Mouse (Mus musculus): Measurements from ENCODE around the gene Cecr2. TPM values are rescaled to one million over a fixed set of nuclear protein-coding genes. Genes with fewer than 3 reads are reported as not detected.
"Not testable (repeated sequence)": the region's sequence is repeated elsewhere in the genome, so short reads cannot be mapped to it uniquely, and the experiment has no call there.

The Cecr2 gene
- polyA plus RNA-seq, 1 experiment: 7.6 TPM

DNA sequence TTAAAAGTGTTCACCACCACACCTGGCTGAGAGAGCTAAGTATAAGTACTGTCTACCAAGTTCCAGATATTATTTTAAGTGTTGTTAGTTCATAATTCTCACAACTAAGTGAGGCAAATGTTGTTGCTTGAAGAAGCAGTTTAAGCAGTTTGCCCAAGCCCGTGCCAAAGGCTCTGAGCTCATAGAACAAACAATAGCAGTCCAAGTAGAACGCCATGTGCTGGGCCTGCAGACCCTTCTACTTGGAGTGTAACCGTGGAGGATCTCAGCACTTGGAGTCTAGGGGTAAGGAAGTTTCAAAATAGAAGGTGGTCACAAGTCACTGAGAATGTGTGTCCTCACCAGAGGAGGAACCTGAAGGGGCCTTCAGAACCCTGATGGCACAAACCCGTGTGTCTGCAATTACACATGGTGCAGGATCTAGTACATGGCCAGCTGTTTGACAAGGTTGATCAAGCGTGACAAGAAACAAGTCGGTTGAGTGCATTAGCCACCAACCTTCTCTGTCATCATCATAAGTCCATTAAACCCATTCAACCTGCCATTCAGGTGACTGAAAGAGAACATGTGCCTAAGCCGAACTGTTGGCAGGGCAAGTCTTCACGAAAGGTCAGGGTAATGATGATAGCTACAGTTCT lies 30.7 kb upstream of the Cecr2 start:
- Histone ChIP-seq H3K4me3 (replicated peaks; ENCODE audit: insufficient read depth, low read depth, low read length) (no peak overlapping the region), H3K4me1 (ENCODE audit: control insufficient read depth, insufficient read depth, low read length) (no peaks in the 10 kb centered on the region), H3K27ac (ENCODE audit: insufficient read depth, low read length) (no peak overlapping the region), H3K27me3 (ENCODE audit: control insufficient read depth, insufficient read depth, low read length) (no peaks in the 10 kb centered on the region; the same call in 1 of the 2 replicates)
- DNase-seq: no peak
- 81% methylated on average over 8 of the region's 8 CpGs for WGBS
- TF ChIP-seq CTCF (IDR thresholded peaks at IDR 0.05; ENCODE audit: borderline replicate concordance, insufficient read depth, low read depth, low read length) (no peak), POLR2A (IDR thresholded peaks at IDR 0.05; ENCODE audit: borderline replicate concordance, insufficient read depth, low read length) (no peak)

DNA sequence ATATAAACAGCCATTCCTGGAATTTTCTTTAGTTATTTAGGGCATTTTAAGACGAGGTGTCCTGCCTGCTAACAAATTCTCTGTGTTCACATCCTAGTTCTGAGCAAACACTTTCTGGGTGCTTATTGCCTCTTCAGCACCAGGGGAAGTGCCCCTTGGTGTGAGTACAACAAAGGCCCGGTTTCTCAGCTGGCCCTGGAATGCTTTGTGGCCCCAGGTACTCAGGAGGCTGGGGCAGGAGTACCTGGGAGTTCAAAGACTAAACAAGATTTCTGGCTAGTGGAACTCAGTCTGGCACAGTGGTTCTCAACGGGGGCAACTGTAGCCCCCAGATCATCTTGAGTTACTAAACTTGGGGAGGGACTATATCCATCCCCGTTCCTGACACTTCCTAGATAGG lies 26.6 kb upstream of the Cecr2 start:
- no peak for DNase-seq
- Histone ChIP-seq H3K27ac (ENCODE audit: insufficient read depth, low read length) (no peak overlapping the region), H3K4me1 (ENCODE audit: control insufficient read depth, insufficient read depth, low read length) (no peaks in the 10 kb centered on the region), H3K4me3 (replicated peaks; ENCODE audit: insufficient read depth, low read depth, low read length) (no peak overlapping the region), H3K27me3 (ENCODE audit: control insufficient read depth, insufficient read depth, low read length) (no peaks in the 10 kb centered on the region; the same call in 1 of the 2 replicates)
- TF ChIP-seq POLR2A (IDR thresholded peaks at IDR 0.05; ENCODE audit: borderline replicate concordance, insufficient read depth, low read length) (no peak), CTCF (IDR thresholded peaks at IDR 0.05; ENCODE audit: borderline replicate concordance, insufficient read depth, low read depth, low read length) (no peak)
- WGBS: 47% methylated on average over 4 of the region's 4 CpGs

- DNase-seq: no peak
- TF ChIP-seq POLR2A (IDR thresholded peaks at IDR 0.05; ENCODE audit: borderline replicate concordance, insufficient read depth, low read length) (no peak), CTCF (IDR thresholded peaks at IDR 0.05; ENCODE audit: borderline replicate concordance, insufficient read depth, low read depth, low read length) (no peak)
- Histone ChIP-seq H3K4me1 (ENCODE audit: control insufficient read depth, insufficient read depth, low read length) (no peaks in the 10 kb centered on the region), H3K27ac (ENCODE audit: insufficient read depth, low read length) (no peak overlapping the region), H3K4me3 (replicated peaks; ENCODE audit: insufficient read depth, low read depth, low read length) (no peak overlapping the region), H3K27me3 (ENCODE audit: control insufficient read depth, insufficient read depth, low read length) (no peaks in the 10 kb centered on the region; the same call in 1 of the 2 replicates)
- 83% methylated on average over 11 of the region's 11 CpGs for WGBS
Measured at GRCm38 (mm10) chr6:120641866-120642378, 24.2 kb upstream of the Cecr2 start.

GRCm38 (mm10) chr6:120643776-120644175 lies 22.4 kb upstream of the Cecr2 start:
- DNase-seq: no peak
- Histone ChIP-seq H3K4me3 (replicated peaks; ENCODE audit: insufficient read depth, low read depth, low read length) (no peak overlapping the region), H3K27ac (ENCODE audit: insufficient read depth, low read length) (no peak overlapping the region), H3K4me1 (ENCODE audit: control insufficient read depth, insufficient read depth, low read length) (no peaks in the 10 kb centered on the region), H3K27me3 (ENCODE audit: control insufficient read depth, insufficient read depth, low read length) (no peaks in the 10 kb centered on the region)
- 74% methylated on average over 7 of the region's 7 CpGs for WGBS
- no peak for TF ChIP-seq POLR2A (IDR thresholded peaks at IDR 0.05; ENCODE audit: borderline replicate concordance, insufficient read depth, low read length)
- no peak for TF ChIP-seq CTCF (IDR thresholded peaks at IDR 0.05; ENCODE audit: borderline replicate concordance, insufficient read depth, low read depth, low read length)

- no peak for DNase-seq
- WGBS: 57% methylated on average over 23 of the region's 23 CpGs
- Histone ChIP-seq H3K27ac (ENCODE audit: insufficient read depth, low read length) (no peak overlapping the region), H3K4me3 (replicated peaks; ENCODE audit: insufficient read depth, low read depth, low read length) (no peak overlapping the region), H3K27me3 (ENCODE audit: control insufficient read depth, insufficient read depth, low read length) (no peaks in the 10 kb centered on the region), H3K4me1 (ENCODE audit: control insufficient read depth, insufficient read depth, low read length) (no peaks in the 10 kb centered on the region)
- TF ChIP-seq POLR2A (IDR thresholded peaks at IDR 0.05; ENCODE audit: borderline replicate concordance, insufficient read depth, low read length) (no peak), CTCF (IDR thresholded peaks at IDR 0.05; ENCODE audit: borderline replicate concordance, insufficient read depth, low read depth, low read length) (no peak)
Measured at GRCm38 (mm10) chr6:120644346-120645299, 21.5 kb upstream of the Cecr2 start.

DNA sequence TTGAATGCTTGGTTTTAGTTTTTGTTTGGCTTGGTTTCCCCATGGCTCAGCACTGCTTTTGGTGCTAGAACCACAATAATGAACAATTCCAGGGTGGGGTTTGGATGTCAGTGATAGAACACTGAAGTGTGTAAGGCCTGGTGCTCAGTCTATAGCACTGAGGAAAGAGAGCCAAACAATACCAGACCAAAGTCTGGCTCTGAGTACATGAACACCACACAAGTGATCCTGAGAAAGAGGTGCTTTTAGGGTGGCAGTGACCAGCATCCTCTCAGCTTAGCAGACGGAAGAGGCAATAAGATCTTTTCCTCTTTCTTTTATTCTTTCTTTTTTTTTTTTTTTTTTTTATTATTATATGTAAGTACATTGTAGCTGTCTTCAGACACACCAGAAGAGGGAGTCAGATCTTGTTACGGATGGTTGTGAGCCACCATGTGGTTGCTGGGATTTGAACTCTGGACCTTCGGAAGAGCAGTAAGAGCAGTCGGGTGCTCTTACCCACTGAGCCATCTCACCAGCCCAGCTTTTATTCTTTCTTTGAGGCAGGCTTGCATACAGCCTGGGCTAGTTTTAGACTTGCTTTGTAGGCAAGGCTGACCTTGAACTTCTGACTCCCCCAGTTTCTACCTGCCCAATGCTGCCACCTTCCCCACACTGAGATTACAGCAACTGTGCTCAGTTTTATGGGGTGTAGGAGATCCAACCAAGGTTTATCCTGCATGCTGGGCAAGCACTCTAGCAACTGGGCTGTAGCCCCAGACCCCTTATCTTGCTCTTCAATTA lies 18.7 kb upstream of the Cecr2 start:
- H3K27ac ChIP-seq (ENCODE audit: insufficient read depth, low read length); DNase-seq; H3K4me3 ChIP-seq (replicated peaks; ENCODE audit: insufficient read depth, low read depth, low read length); H3K27me3 ChIP-seq (ENCODE audit: control insufficient read depth, insufficient read depth, low read length); H3K4me1 ChIP-seq (ENCODE audit: control insufficient read depth, insufficient read depth, low read length): not testable (repeated sequence)
- WGBS: 97% methylated on average over 3 of the region's 4 CpGs

- H3K27me3 ChIP-seq (ENCODE audit: control insufficient read depth, insufficient read depth, low read length): no peaks in the 10 kb centered on the region
- WGBS: 53% methylated on average over 5 of the region's 5 CpGs
- H3K27ac ChIP-seq (ENCODE audit: insufficient read depth, low read length): no peak overlapping the region
- no peaks in the 10 kb centered on the region for H3K4me1 ChIP-seq (ENCODE audit: control insufficient read depth, insufficient read depth, low read length)
- no peak overlapping the region for H3K4me3 ChIP-seq (replicated peaks; ENCODE audit: insufficient read depth, low read depth, low read length)
- no peak for DNase-seq
- no peak for TF ChIP-seq CTCF (IDR thresholded peaks at IDR 0.05; ENCODE audit: borderline replicate concordance, insufficient read depth, low read depth, low read length)
- TF ChIP-seq POLR2A (IDR thresholded peaks at IDR 0.05; ENCODE audit: borderline replicate concordance, insufficient read depth, low read length): no peak
Measured at GRCm38 (mm10) chr6:120648205-120648604, 18.0 kb upstream of the Cecr2 start.
